Mouse (Mus musculus) MEL (cell line): ENCODE data around the gene Slc22a23. TPM values are rescaled to one million over a fixed set of nuclear protein-coding genes. Genes with fewer than 3 reads are reported as not detected.

Experiments
- DNase-seq: peaks from one replicate; pipeline ENCODE4 v3.0.0; 2011; ENCODE audit warnings: low read depth, low spot score
- H3K27ac ChIP-seq: 2 replicates; pipeline ENCODE4 v1.5.1; 2012; ENCODE audit warnings: low read depth, mild to moderate bottlenecking, control low read depth, low read length, moderate library complexity; ENCODE audit not compliant: control insufficient read depth
- H3K27me3 ChIP-seq, 2 experiments: fragments of 150-350 bp in 1 of 2; sonication (generic) in 1 of 2; 2 replicates each; pipeline ENCODE4 v1.6.1; 2012; ENCODE audit warnings: low read length in 2 of 2, mild to moderate bottlenecking in 2 of 2, improper control_type of control experiment in 1 of 2, moderate library complexity in 1 of 2; ENCODE audit not compliant: insufficient read depth in 2 of 2, control insufficient read depth in 1 of 2
- H3K36me3 ChIP-seq, 2 experiments: 2 replicates each; pipeline ENCODE4 v1.6.1; 2012 to 2014; ENCODE audit warnings: low read length in 2 of 2, improper control_type of control experiment in 1 of 2, inconsistent platforms in 1 of 2, mild to moderate bottlenecking in 1 of 2; ENCODE audit not compliant: insufficient read depth in 2 of 2, control insufficient read depth in 1 of 2
- H3K4me1 ChIP-seq, 2 experiments: fragments of 150-350 bp in 1 of 2; sonication (generic) in 1 of 2; 2 replicates each; pipeline ENCODE4 v1.6.1; 2012; ENCODE audit warnings: low read length in 2 of 2, improper control_type of control experiment in 1 of 2, mild to moderate bottlenecking in 1 of 2; ENCODE audit not compliant: insufficient read depth in 2 of 2, control insufficient read depth in 1 of 2
- H3K4me3 ChIP-seq, 2 experiments: fragments of 150-350 bp in 1 of 2; sonication (generic) in 1 of 2; 2 replicates each; pipeline ENCODE4 v1.5.1; 2012; ENCODE audit warnings: low read depth in 2 of 2, low read length in 2 of 2, mild to moderate bottlenecking in 2 of 2, moderate library complexity in 2 of 2, control low read depth in 1 of 2, improper control_type of control experiment in 1 of 2; ENCODE audit not compliant: control insufficient read depth in 1 of 2, insufficient read depth in 1 of 2
- H3K79me2 ChIP-seq: 2 replicates; pipeline ENCODE4 v1.6.1; 2012; ENCODE audit warnings: mild to moderate bottlenecking, low read length, moderate library complexity; ENCODE audit not compliant: control insufficient read depth, poor library complexity, insufficient read depth
- H3K9ac ChIP-seq: 2 replicates; pipeline ENCODE4 v1.6.1; 2012; ENCODE audit warnings: low read depth, mild to moderate bottlenecking, control low read depth, low read length, moderate library complexity; ENCODE audit not compliant: control insufficient read depth, poor library complexity, severe bottlenecking
- H3K9me3 ChIP-seq: fragments of 150-350 bp; sonication (generic); replicated peaks from 2 replicates; pipeline ENCODE4 v1.6.1; 2012; ENCODE audit warnings: mild to moderate bottlenecking, low read length, improper control_type of control experiment, moderate library complexity; ENCODE audit not compliant: insufficient read depth
- BHLHE40 ChIP-seq: IDR thresholded peaks from 2 replicates; pipeline ENCODE4 v1.6.1; 2012; ENCODE audit warnings: low read depth, mild to moderate bottlenecking, inconsistent platforms, low read length, improper control_type of control experiment, borderline replicate concordance
- E2F4 ChIP-seq: IDR thresholded peaks from 2 replicates; pipeline ENCODE4 v1.6.1; 2011; ENCODE audit warnings: low read depth, low read length, improper control_type of control experiment, borderline replicate concordance
- GATA1 ChIP-seq: IDR thresholded peaks from 2 replicates; pipeline ENCODE4 v1.6.1; 2011; ENCODE audit warnings: low read depth, low read length, improper control_type of control experiment
- JUND ChIP-seq: IDR thresholded peaks from 2 replicates; pipeline ENCODE4 v1.6.1; 2011; ENCODE audit warnings: low read depth, mild to moderate bottlenecking, improper control_type of control experiment, low read length
- KAT2A ChIP-seq: conservative IDR thresholded peaks from 2 replicates; pipeline ENCODE4 v1.6.1; 2012; ENCODE audit warnings: low read depth, low read length, improper control_type of control experiment, inconsistent platforms
- MAX ChIP-seq: IDR thresholded peaks from 2 replicates; pipeline ENCODE4 v1.6.1; 2011; ENCODE audit warnings: low read length, improper control_type of control experiment
- MAZ ChIP-seq: IDR thresholded peaks from 2 replicates; pipeline ENCODE4 v1.6.1; 2012; ENCODE audit warnings: low read depth, mild to moderate bottlenecking, inconsistent platforms, low read length, improper control_type of control experiment
- MEF2A ChIP-seq: IDR thresholded peaks from 2 replicates; pipeline ENCODE4 v1.6.1; 2014; ENCODE audit warnings: low read depth, mild to moderate bottlenecking, inconsistent platforms, low read length, improper control_type of control experiment; ENCODE audit not compliant: poor library complexity, insufficient replicate concordance, severe bottlenecking; ENCODE audit errors: extremely low read depth
- MYC ChIP-seq: IDR thresholded peaks from 2 replicates; pipeline ENCODE4 v1.6.1; 2011; ENCODE audit warnings: low read depth, mild to moderate bottlenecking, low read length, improper control_type of control experiment, moderate library complexity
- NELFE ChIP-seq: IDR thresholded peaks from 2 replicates; pipeline ENCODE4 v1.6.1; 2011; ENCODE audit warnings: low read depth, low read length, improper control_type of control experiment
- NRF1 ChIP-seq: IDR thresholded peaks from 2 replicates; pipeline ENCODE4 v1.6.1; 2014; ENCODE audit warnings: low read depth, mild to moderate bottlenecking, inconsistent platforms, low read length, improper control_type of control experiment, moderate library complexity; ENCODE audit not compliant: poor library complexity, insufficient read depth, severe bottlenecking
- POLR2AphosphoS2 ChIP-seq: IDR thresholded peaks from 2 replicates; pipeline ENCODE4 v1.6.1; 2011; ENCODE audit warnings: low read length, improper control_type of control experiment
- POLR2AphosphoS5 ChIP-seq: IDR thresholded peaks from 2 replicates; pipeline ENCODE4 v1.6.1; 2012; ENCODE audit warnings: low read depth, borderline replicate concordance, mild to moderate bottlenecking, inconsistent platforms, low read length, moderate library complexity, mixed read lengths
- SIN3A ChIP-seq: IDR thresholded peaks from 2 replicates; pipeline ENCODE4 v1.6.1; 2012; ENCODE audit warnings: low read length, improper control_type of control experiment, inconsistent platforms
- TAL1 ChIP-seq: IDR thresholded peaks from 2 replicates; pipeline ENCODE4 v1.6.1; 2012; ENCODE audit warnings: mild to moderate bottlenecking, inconsistent platforms, low read length, moderate library complexity, mixed read lengths
- TBP ChIP-seq: IDR thresholded peaks from 2 replicates; pipeline ENCODE4 v1.8.0; 2011; ENCODE audit warnings: low read depth, low read length, improper control_type of control experiment
- TCF12 ChIP-seq: IDR thresholded peaks from 2 replicates; pipeline ENCODE4 v1.6.1; 2014; ENCODE audit warnings: low read depth, mild to moderate bottlenecking, inconsistent platforms, low read length, improper control_type of control experiment, moderate library complexity
- USF1 ChIP-seq: IDR thresholded peaks from 2 replicates; pipeline ENCODE4 v1.6.1; 2014; ENCODE audit warnings: low read depth, mild to moderate bottlenecking, inconsistent platforms, low read length, improper control_type of control experiment, moderate library complexity
- ZKSCAN1 ChIP-seq: IDR thresholded peaks from 2 replicates; pipeline ENCODE4 v1.6.1; 2012; ENCODE audit warnings: low read depth, mild to moderate bottlenecking, inconsistent platforms, low read length, improper control_type of control experiment, moderate library complexity
- ZNF384 ChIP-seq: IDR thresholded peaks from 2 replicates; pipeline ENCODE4 v1.6.1; 2012; ENCODE audit warnings: low read depth, mild to moderate bottlenecking, inconsistent platforms, low read length, improper control_type of control experiment
- polyA plus RNA-seq, 2 experiments: library from polyadenylated mRNA; stranded (reverse) in 1 of 2; unstranded in 1 of 2; fragments of >175 nt in 1 of 2; fragments of >200 nt in 1 of 2; gene quantifications; 2 replicates each; pipeline versions ENCODE4 v1.2.1 to v1.2.4; 2012; ENCODE audit warnings: low replicate concordance in 2 of 2, low read depth in 1 of 2; ENCODE audit not compliant: insufficient read length in 2 of 2, insufficient read depth in 1 of 2, missing spikeins in 1 of 2
- total RNA-seq: library from RNA; depleted of rRNA; stranded (reverse); fragments of 300-350 nt; gene quantifications from 2 replicates; pipeline ENCODE4 v1.2.3, GENCODE M21; 2012

Slc22a23 gene
- total and polyA plus RNA-seq, 3 experiments: 22.2 to 24.3 TPM; not detected in 1

GRCm38 (mm10) chr13:34281360-34281759, 63.6 kb downstream of the Slc22a23 start:
- H3K9ac ChIP-seq: no peak overlapping the region
- H3K36me3 ChIP-seq: peaks cover 0 to 35% of the 10 kb centered on the region in 2 experiments; a peak in 2 of 4 replicates
- DNase-seq: no peak
- H3K79me2 ChIP-seq: peaks cover 3% of the 10 kb centered on the region; the same call in 1 of the 2 replicates
- no peaks in the 10 kb centered on the region for H3K9me3 ChIP-seq
- H3K4me3 ChIP-seq: no peak overlapping the region
- H3K4me1 ChIP-seq: no peaks in the 10 kb centered on the region
- TF ChIP-seq USF1 (no peak), MYC (no peak), BHLHE40 (no peak), POLR2AphosphoS2 (no peak), NRF1 (no peak), NELFE (no peak), GATA1 (no peak), TBP (no peak), MEF2A (no peak), KAT2A (no peak), TAL1 (no peak), POLR2AphosphoS5 (no peak), ZKSCAN1 (no peak), TCF12 (no peak), E2F4 (no peak), SIN3A (no peak), JUND (no peak)
- H3K27me3 ChIP-seq: no peaks in the 10 kb centered on the region
- no peak overlapping the region for H3K27ac ChIP-seq

DNA sequence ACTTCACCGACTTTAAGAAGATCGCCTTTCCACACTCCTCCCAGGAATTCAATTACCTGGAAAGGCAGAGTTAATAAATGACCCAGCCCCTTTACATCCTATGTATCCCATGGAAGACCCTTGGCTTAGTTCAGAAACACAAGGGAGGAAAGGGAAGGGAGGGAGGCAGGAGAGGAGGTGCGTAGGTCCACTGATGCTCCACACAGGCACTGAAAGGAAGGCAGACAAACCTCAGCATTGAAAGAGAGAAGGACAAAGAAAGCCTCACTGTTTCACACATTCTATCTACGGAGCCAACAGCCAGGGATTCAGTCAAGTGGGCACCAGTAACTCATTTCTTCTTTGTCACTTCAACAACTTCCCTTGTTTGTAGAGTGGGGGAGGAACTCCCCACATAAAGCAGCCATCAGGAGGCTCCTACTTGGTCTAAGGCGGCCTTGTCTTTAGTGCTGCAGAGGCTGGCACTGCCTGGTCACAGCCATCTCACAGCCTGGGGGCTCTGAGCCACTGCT, 66.2 kb downstream of the Slc22a23 start:
- no peak overlapping the region for H3K9ac ChIP-seq
- no peaks in the 10 kb centered on the region for H3K79me2 ChIP-seq
- no peak overlapping the region for H3K27ac ChIP-seq
- TF ChIP-seq ZNF384 (no peak), MAZ (no peak), POLR2AphosphoS2 (no peak), E2F4 (no peak), MAX (no peak), JUND (no peak), NELFE (no peak), TBP (no peak)
- H3K36me3 ChIP-seq: peaks cover 0 to 26% of the 10 kb centered on the region in 2 experiments; a peak in 3 of 4 replicates
- no peak overlapping the region for H3K4me3 ChIP-seq
- H3K9me3 ChIP-seq: no peaks in the 10 kb centered on the region
- peaks cover 0 to 6% of the 10 kb centered on the region in 2 experiments; a peak in 1 of 4 replicates for H3K4me1 ChIP-seq
- no peak for DNase-seq
- H3K27me3 ChIP-seq: no peaks in the 10 kb centered on the region
